Mouse (Mus musculus) kidney, embryonic 16.5 days (tissue): ENCODE data around the gene Kbtbd13. TPM values are rescaled to one million over a fixed set of nuclear protein-coding genes. Genes with fewer than 3 reads are reported as not detected.

Experiments used
- ATAC-seq: fragments of 200-750 bp; cut with Nextera tagmentation; 2 replicates; pipeline ENCODE4 v1.8.0; 2017; ENCODE audit warnings: moderate TSS enrichment; ENCODE audit not compliant: low FRiP score, low TSS enrichment
- H3K27ac ChIP-seq: fragments of 300-500 bp; sonication (generic); 2 replicates; pipeline ENCODE4 v1.5.1; 2014; ENCODE audit warnings: low read length
- H3K27me3 ChIP-seq: fragments of 300-500 bp; sonication (generic); 2 replicates; pipeline ENCODE4 v1.6.1; 2014; ENCODE audit warnings: low read length, control low read depth, mixed read lengths; ENCODE audit not compliant: insufficient read depth
- H3K36me3 ChIP-seq: fragments of 300-500 bp; sonication (generic); 2 replicates; pipeline ENCODE4 v1.6.1; 2014; ENCODE audit warnings: low read length, control low read depth, mixed read lengths; ENCODE audit not compliant: insufficient read depth
- H3K4me1 ChIP-seq: fragments of 300-500 bp; sonication (generic); 2 replicates; pipeline ENCODE4 v1.6.1; 2014; ENCODE audit warnings: low read length, control low read depth, mixed read lengths; ENCODE audit not compliant: insufficient read depth
- H3K4me2 ChIP-seq: fragments of 300-500 bp; sonication (generic); replicated peaks from 2 replicates; pipeline ENCODE4 v1.6.1; 2014; ENCODE audit warnings: low read depth, low read length
- H3K4me3 ChIP-seq: fragments of 300-500 bp; sonication (generic); 2 replicates; pipeline ENCODE4 v1.5.1; 2014; ENCODE audit warnings: mild to moderate bottlenecking, low read length
- H3K9ac ChIP-seq: fragments of 300-500 bp; sonication (generic); replicated peaks from 2 replicates; pipeline ENCODE4 v1.6.1; 2014; ENCODE audit warnings: low read length
- H3K9me3 ChIP-seq: fragments of 300-500 bp; sonication (generic); 2 replicates; pipeline ENCODE4 v1.6.1; 2016; ENCODE audit warnings: low read length, control low read depth
- WGBS: fragments of 180-500 bp; shearing (Covaris S2); extraction: QIAGEN DNeasy Blood & Tissue Kit; methylation state at CpG from one replicate; pipeline ENCODE4 v1.1.7; 2014; 5-methylcytosine and 5-hydroxymethylcytosine counted together
- polyA plus RNA-seq: library from polyadenylated mRNA; unstranded; fragments of >200 nt; fragmentation: Nextera tagmentation; extraction: Ambion mirVana; gene quantifications from 2 replicates; pipeline ENCODE4 v1.2.1, GENCODE M21; 2015

Kbtbd13 gene
- polyA plus RNA-seq, 1 experiment from 2014 or later, result 2.6 TPM

DNA sequence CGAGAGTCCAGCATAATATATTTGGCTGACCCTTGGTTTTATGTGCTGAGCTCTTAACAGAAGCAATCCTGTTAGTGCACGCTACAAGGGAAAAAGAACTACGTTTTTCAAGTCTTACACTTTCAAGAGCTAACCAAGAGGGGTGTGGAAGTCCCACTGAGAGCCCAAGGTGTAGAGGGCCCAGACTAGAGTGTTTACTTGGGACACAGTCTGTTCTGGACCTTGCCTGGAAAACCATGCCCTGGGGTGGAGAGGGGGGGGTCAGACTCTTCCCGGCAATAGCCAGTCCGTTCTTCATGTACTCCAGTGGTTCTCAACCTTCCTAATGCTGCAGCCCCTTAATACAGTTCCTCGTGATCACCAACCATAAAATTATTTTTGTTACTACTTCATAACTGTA lies 8.5 kb upstream of the Kbtbd13 start:
- Histone ChIP-seq H3K27ac (no peak overlapping the region), H3K9me3 (no peaks in the 10 kb centered on the region), H3K9ac (no peak overlapping the region), H3K4me1 (peaks cover 7% of the 10 kb centered on the region; the same call in 1 of the 2 replicates), H3K4me2 (0 out of 2 replicates have a peak overlapping the region, but pooled peaks have one; percentile 82), H3K4me3 (0 out of 2 replicates have a peak overlapping the region, but pooled peaks have one; percentile 4), H3K36me3 (no peaks in the 10 kb centered on the region), H3K27me3 (no peaks in the 10 kb centered on the region)
- WGBS, result 90% methylated on average over 6 of the region's 6 CpGs
- no peak for ATAC-seq

DNA sequence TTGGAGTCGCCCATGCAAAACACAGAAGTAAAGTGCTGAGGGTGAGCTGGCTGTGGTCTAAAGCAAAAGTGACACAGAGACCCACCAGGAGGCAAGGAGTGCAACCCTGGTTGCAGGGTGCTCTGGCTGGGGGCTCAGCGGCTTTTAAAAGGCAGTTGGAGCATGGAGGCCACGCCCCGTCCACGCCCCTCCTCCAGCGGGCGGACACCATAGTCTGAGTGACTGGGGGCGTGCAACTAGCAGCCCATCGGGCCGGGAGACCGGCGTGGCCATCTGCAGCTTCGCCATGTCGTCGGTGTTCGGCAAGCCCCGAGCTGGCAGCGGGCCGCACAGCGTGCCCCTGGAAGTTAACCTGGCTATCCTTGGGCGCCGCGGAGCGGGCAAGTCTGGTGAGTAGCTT lies 6.8 kb upstream of the Kbtbd13 start, which contains the start of gene Rasl12:
TSS of gene Rasl12 (plus strand) at position 228 of the 400 bp plus-strand sequence.
- H3K27me3 ChIP-seq, result no peaks in the 10 kb centered on the region
- ATAC-seq, result peak; percentile 84
- under 1% methylated on average over 24 of the region's 24 CpGs for WGBS

DNA sequence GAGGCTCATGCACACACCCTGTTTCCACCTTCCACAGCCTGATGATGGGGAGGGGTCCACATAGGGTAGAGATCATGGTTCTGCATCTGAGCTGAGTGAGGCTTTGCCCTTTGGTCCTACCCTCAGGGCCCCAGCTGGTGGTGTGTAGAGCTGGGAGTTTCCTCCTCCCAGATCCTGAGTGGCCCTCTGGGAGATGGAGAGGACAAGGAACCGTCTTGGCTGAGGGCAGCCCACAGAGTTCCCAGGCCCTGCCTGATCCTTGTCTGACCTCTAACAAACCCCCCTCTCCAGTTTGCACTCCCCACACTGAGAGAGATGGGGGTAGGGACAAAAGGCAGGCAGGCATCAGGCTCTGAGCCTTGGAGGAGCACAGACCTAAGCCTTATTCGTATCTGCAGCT lies 2.9 kb upstream of the Kbtbd13 start:
- H3K27me3 ChIP-seq, result peaks cover 35% of the 10 kb centered on the region
- ATAC-seq, result 0 out of 2 replicates have a peak, but pooled peaks have one; percentile 18
- H3K4me1 ChIP-seq, result peaks cover 14% of the 10 kb centered on the region
- no peak overlapping the region for H3K4me3 ChIP-seq
- no peaks in the 10 kb centered on the region for H3K36me3 ChIP-seq
- H3K27ac ChIP-seq, result no peak overlapping the region
- 52% methylated on average over 2 of the region's 2 CpGs for WGBS
- H3K9ac ChIP-seq, result no peak overlapping the region
- H3K4me2 ChIP-seq, result no peak overlapping the region
- no peaks in the 10 kb centered on the region; the same call in 1 of the 2 replicates for H3K9me3 ChIP-seq

More for the DNA sequence above, 6.8 kb upstream of the Kbtbd13 start, which contains the start of gene Rasl12:
- Histone ChIP-seq H3K9me3 (no peaks in the 10 kb centered on the region), H3K9ac (peak within 1 kb of the TSS; percentile 73), H3K27ac (no peak within 1 kb of the TSS), H3K4me2 (peak within 1 kb of the TSS; percentile 82), H3K4me3 (peak within 1 kb of the TSS; percentile 61), H3K4me1 (peaks cover 10% of the 10 kb centered on the region; the same call in 1 of the 2 replicates), H3K36me3 (no peaks in the 10 kb centered on the region)

DNA sequence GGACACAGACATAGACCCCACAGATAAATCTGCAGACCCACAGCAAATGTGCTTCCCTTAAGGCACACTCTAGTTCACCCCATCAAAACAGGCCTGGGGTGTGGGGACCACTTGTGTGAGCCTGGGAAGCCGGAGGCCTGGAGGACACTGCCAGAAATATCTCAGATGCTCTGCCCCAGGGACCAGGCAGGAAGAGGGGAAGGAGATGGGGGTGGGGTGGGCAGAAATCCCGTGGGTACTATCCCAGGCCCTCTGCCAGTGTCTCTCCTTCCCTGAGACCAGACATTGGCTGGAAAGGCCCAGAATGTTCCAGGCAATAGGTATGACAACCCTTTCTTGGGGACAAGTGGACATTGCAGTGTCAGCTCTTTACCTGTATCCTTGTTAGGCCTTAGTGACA lies 2.2 kb upstream of the Kbtbd13 start:
- 42% methylated on average over 2 of the region's 2 CpGs for WGBS
- Histone ChIP-seq H3K4me2 (no peak overlapping the region), H3K9ac (no peak overlapping the region), H3K27me3 (peaks cover 36% of the 10 kb centered on the region), H3K27ac (no peak overlapping the region), H3K36me3 (no peaks in the 10 kb centered on the region), H3K9me3 (no peaks in the 10 kb centered on the region; the same call in 1 of the 2 replicates), H3K4me3 (no peak overlapping the region), H3K4me1 (peaks cover 7% of the 10 kb centered on the region; the same call in 1 of the 2 replicates)
- no peak for ATAC-seq

DNA sequence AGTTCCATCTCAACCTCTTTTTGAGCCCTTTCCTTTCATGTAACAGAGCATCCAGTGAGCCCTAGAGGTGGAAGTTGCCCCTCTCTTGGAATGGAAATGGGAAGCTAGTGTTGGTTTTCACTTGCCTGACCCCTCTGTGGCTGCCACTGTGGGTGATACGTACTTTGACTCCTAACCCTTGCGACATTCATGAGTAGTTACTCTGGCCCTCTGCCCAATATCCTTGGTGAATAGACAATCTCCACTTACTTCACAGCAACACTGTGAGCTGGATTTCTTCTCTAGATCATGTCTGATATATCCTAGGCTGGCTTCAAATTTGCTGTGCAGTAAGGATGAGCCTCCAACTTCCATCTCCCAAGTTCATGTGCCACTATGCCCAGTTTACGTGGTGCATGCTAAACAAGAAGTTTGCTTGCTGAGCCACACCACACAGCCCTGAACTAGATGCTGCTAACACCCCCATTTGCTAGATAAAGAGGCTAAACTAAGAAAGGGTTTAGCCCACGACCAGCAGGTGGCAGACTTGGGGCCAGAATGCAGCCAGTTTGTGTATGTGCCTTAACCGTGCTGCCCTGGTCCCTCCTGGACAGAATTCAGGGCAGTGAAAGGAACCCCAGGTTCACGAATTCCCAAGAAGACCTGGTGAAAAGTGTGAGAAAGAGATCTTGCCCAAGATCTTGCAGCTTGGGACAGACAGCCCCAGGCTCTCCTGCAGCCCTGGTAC lies 1.3 kb upstream of the Kbtbd13 start:
- ATAC-seq, result no peak
- peaks cover 36% of the 10 kb centered on the region for H3K27me3 ChIP-seq
- H3K9ac ChIP-seq, result no peak overlapping the region
- WGBS, result 30% methylated on average over 6 of the region's 6 CpGs
- H3K27ac ChIP-seq, result no peak overlapping the region
- no peak overlapping the region for H3K4me2 ChIP-seq
- H3K4me1 ChIP-seq, result peaks cover 7% of the 10 kb centered on the region; the same call in 1 of the 2 replicates
- H3K9me3 ChIP-seq, result no peaks in the 10 kb centered on the region; the same call in 1 of the 2 replicates
- no peaks in the 10 kb centered on the region for H3K36me3 ChIP-seq
- no peak overlapping the region for H3K4me3 ChIP-seq

DNA sequence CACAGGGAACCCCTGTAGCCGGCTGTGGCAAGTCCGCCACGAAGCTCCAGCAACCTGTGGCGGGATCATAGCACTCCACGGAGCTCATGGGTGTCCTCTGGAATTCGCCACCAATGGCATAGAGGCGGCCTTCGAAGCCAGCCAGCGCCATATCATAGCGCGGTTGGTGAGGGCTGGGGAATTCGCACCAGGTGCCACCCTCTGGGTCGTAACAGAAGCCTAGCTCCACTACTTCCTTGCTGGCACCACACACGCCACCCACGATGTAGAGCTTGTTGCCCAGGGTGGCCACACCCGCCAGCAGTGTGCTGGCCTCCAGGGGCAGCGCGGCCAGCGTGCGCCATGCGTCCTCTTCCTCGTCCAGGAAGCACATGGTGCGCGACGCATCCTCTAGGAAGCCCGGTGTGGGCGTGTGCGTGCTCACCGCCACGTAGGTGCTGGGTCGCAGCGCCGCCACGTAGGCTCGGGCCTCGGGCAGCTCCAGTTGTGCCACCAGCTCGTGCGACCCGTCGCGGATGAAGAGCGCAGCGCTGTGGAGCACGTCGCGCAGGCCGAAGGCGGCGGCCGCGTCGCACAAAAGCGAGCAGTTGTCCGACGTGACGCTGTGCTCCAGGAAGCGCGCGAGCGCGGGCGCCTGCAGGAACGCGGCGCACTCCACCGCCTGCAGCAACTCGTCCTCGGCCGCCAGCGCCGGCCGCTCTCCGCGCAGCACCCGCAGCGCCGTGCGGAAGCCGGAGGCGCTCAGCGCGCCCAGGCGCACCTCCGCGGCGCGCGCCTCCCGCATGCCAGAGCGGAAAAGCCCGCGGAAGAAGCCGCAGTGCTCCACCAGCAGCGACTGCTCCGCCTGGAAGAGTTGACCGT lies 470 bp downstream of the Kbtbd13 start:
- 17% methylated on average over 92 of the region's 96 CpGs for WGBS
- H3K27ac ChIP-seq, result no peak overlapping the region
- H3K4me1 ChIP-seq, result peaks cover 10% of the 10 kb centered on the region
- no peaks in the 10 kb centered on the region for H3K36me3 ChIP-seq
- peak; percentile 29; the same call in 1 of the 2 replicates for ATAC-seq
- peak overlapping the region; percentile 67 for H3K9ac ChIP-seq
- peaks cover 36% of the 10 kb centered on the region for H3K27me3 ChIP-seq
- peak overlapping the region; percentile 50 for H3K4me3 ChIP-seq
- H3K4me2 ChIP-seq, result peak overlapping the region; percentile 71
- no peaks in the 10 kb centered on the region; the same call in 1 of the 2 replicates for H3K9me3 ChIP-seq

DNA sequence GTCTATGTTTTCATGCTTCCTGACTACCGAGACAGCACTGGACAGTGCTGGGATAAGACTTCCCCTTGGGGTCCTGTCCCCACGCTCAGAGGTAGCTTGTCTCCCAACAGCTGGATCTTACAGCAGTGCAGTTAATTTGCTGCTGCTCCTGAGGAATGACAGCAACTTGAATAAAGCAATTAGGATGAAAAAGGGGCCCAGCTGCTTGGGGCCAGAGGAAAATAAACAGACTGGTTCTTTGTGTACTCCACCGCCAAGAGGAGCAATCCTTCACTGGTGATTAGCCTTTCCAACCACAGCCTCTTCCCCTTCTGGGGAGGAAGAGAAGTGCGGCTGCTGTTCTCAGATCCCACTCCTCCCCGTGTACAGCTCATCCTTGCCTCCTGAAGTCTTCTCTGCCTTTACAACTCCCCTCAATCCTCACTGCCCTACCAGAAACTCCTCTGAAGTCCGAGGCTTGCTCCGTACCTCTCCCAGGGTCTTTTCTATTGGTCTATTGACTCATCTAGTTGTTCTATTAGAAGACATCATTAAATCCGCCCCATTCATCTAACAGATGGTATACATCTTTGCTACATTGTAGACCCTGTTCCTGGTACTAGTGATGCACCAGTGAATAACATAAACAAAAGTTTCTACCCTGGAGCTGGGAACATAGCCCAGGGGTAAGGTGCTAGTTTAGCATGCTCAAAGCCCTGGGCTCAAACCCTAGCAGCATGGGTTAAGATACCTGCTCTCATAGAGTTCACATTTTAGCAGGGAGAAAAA lies 4.9 kb downstream of the Kbtbd13 start:
- H3K27me3 ChIP-seq, result peaks cover 23% of the 10 kb centered on the region
- H3K27ac ChIP-seq, result peak overlapping the region; percentile 80
- 20% methylated on average over 8 of the region's 8 CpGs for WGBS
- H3K9me3 ChIP-seq, result no peaks in the 10 kb centered on the region; the same call in 1 of the 2 replicates
- peaks cover 8% of the 10 kb centered on the region for H3K4me1 ChIP-seq
- no peak overlapping the region for H3K4me2 ChIP-seq
- H3K36me3 ChIP-seq, result no peaks in the 10 kb centered on the region
- peak; percentile 82 for ATAC-seq
- no peak overlapping the region for H3K4me3 ChIP-seq
- no peak overlapping the region for H3K9ac ChIP-seq

GRCm38 (mm10) chr9:65384276-65384675 lies 7.2 kb downstream of the Kbtbd13 start:
- WGBS, result 53% methylated on average over 3 of the region's 3 CpGs

DNA sequence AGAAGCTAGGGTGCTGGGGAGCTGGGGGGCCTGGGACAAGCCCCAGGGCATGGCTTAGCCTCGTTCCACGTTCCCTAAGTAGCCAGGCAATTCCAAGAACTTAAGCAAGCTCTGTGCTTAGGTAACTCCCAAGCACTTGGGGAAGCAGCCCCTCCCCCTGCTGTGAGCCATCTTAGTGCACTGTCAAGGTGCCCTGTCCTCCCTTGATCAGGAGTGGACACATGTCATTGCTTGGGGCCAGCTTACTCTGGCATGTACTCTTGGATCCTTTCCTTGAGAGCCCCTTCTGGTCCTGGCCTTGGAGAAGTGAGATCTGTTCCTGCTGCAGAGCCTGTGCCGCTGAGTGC lies 8.7 kb downstream of the Kbtbd13 start:
- no peak overlapping the region for H3K9ac ChIP-seq
- 57% methylated on average over 3 of the region's 3 CpGs for WGBS
- ATAC-seq, result no peak
- H3K4me2 ChIP-seq, result no peak overlapping the region
- no peaks in the 10 kb centered on the region for H3K36me3 ChIP-seq
- H3K27ac ChIP-seq, result no peak overlapping the region
- no peak overlapping the region for H3K4me3 ChIP-seq
- H3K4me1 ChIP-seq, result peaks cover 6% of the 10 kb centered on the region
- H3K9me3 ChIP-seq, result no peaks in the 10 kb centered on the region
- no peaks in the 10 kb centered on the region for H3K27me3 ChIP-seq

More at GRCm38 (mm10) chr9:65384276-65384675, 7.2 kb downstream of the Kbtbd13 start:
- ATAC-seq, result no peak
- peaks cover 6% of the 10 kb centered on the region for H3K4me1 ChIP-seq
- peaks cover under 1% of the 10 kb centered on the region; the same call in 1 of the 2 replicates for H3K27me3 ChIP-seq
- H3K9ac ChIP-seq, result no peak overlapping the region
- H3K4me2 ChIP-seq, result no peak overlapping the region
- no peak overlapping the region for H3K27ac ChIP-seq
- no peaks in the 10 kb centered on the region for H3K9me3 ChIP-seq
- H3K4me3 ChIP-seq, result no peak overlapping the region
- H3K36me3 ChIP-seq, result no peaks in the 10 kb centered on the region
